Mouse (Mus musculus) erythroblast, embryonic 14.5 days (primary cell): ENCODE measurements around the gene Gm28036.

Experiments used
- GATA1 ChIP-seq: IDR thresholded peaks from 2 replicates; pipeline ENCODE4 v1.6.1; 2012; ENCODE audit warnings: low read length, inconsistent platforms, mixed read lengths
- TAL1 ChIP-seq: IDR thresholded peaks from 3 replicates; pipeline ENCODE4 v1.6.1; 2012; ENCODE audit warnings: low read length, inconsistent platforms, mixed read lengths

GRCm38 (mm10) chr2:156065099-156066041 lies 61.5 kb downstream of the Gm28036 start, which contains the start of gene Spag4:
- TF ChIP-seq TAL1 (no peak), GATA1 (no peak)
